Mouse (Mus musculus) limb, embryonic 14.5 days (tissue): ENCODE measurements at regions not wholly inside any gene's neighbourhood (a gene's known extent, or its start where the extent isn't known, plus 50 kb on each side); places are given as distances from the start of the nearest gene placed in this dataset.

ENCODE experiments used
- ATAC-seq: fragments of 200-750 bp; cut with Nextera tagmentation; 2 replicates; pipeline ENCODE4 v1.8.0; 2017; ENCODE audit warnings: low read depth, moderate number of reproducible peaks, moderate TSS enrichment; ENCODE audit not compliant: low FRiP score
- DNase-seq: peaks from one replicate; pipeline ENCODE4 v3.0.0-alpha.2; 2015; ENCODE audit warnings: low spot score
- H3K27ac ChIP-seq: fragments of 300-500 bp; sonication (generic); replicated peaks from 2 replicates; pipeline ENCODE4 v1.5.1; 2014; ENCODE audit warnings: low read depth, mild to moderate bottlenecking, low read length, moderate library complexity, mixed read lengths
- H3K27me3 ChIP-seq: fragments of 300-500 bp; sonication (generic); 2 replicates; pipeline ENCODE4 v1.6.1; 2014; ENCODE audit warnings: low read length, mixed read lengths; ENCODE audit not compliant: control insufficient read depth, insufficient read depth
- H3K36me3 ChIP-seq: fragments of 300-500 bp; sonication (generic); 2 replicates; pipeline ENCODE4 v1.6.1; 2014; ENCODE audit warnings: mild to moderate bottlenecking, low read length, moderate library complexity, mixed read lengths; ENCODE audit not compliant: control insufficient read depth, insufficient read depth
- H3K4me1 ChIP-seq: fragments of 300-500 bp; sonication (generic); 2 replicates; pipeline ENCODE4 v1.6.1; 2014; ENCODE audit warnings: antibody characterized with exemption, low read length, mixed read lengths; ENCODE audit not compliant: control insufficient read depth, insufficient read depth
- H3K4me2 ChIP-seq: fragments of 300-500 bp; sonication (generic); replicated peaks from 2 replicates; pipeline ENCODE4 v1.6.1; 2014; ENCODE audit warnings: low read depth, mild to moderate bottlenecking, low read length, moderate library complexity; ENCODE audit not compliant: severe bottlenecking
- H3K4me3 ChIP-seq: fragments of 300-500 bp; sonication (generic); replicated peaks from 2 replicates; pipeline ENCODE4 v1.5.1; 2014; ENCODE audit warnings: low read length
- H3K9ac ChIP-seq: fragments of 300-500 bp; sonication (generic); 2 replicates; pipeline ENCODE4 v1.6.1; 2014; ENCODE audit warnings: mild to moderate bottlenecking, low read depth, low read length, moderate library complexity; ENCODE audit not compliant: severe bottlenecking
- H3K9me3 ChIP-seq: fragments of 300-500 bp; sonication (generic); 2 replicates; pipeline ENCODE4 v1.6.1; 2016; ENCODE audit warnings: low read length; ENCODE audit not compliant: control insufficient read depth
- POLR2A ChIP-seq: fragments of 200-500 bp; IDR thresholded peaks from 2 replicates; pipeline ENCODE4 v1.8.0; 2012; ENCODE audit warnings: inconsistent platforms, mild to moderate bottlenecking, moderate library complexity, borderline replicate concordance; ENCODE audit not compliant: insufficient read depth, insufficient read length; ENCODE audit errors: extremely low read depth
- WGBS: fragments of 180-500 bp; shearing (Covaris S2); extraction: QIAGEN DNeasy Blood & Tissue Kit; methylation state at CpG from one replicate; pipeline ENCODE4 v1.1.7; 2014; 5-methylcytosine and 5-hydroxymethylcytosine counted together

DNA sequence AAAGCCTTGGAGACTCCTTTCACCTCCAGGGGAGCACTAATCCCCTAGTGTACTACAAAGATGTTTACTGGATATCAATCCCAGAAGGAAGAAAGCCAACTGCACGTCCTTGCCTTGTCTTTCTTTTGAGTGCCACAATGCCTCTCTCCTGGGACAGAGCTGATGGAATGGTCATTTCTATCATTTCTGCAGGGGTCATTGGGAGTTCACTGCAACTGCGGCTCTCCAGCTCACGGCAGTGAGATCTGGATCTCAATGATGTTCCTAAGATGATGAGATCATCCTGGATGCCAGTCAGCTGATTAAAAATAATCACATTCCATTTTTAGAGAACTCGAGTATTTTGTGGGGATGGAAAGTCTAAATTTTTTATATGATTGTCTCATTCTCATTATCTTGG lies 341.1 kb downstream of the Lpin1 start:
- Histone ChIP-seq H3K9ac (no peak overlapping the region), H3K27ac (no peak overlapping the region), H3K27me3 (no peaks in the 10 kb centered on the region), H3K4me1 (no peaks in the 10 kb centered on the region), H3K9me3 (no peaks in the 10 kb centered on the region), H3K4me2 (no peak overlapping the region), H3K4me3 (no peak overlapping the region), H3K36me3 (no peaks in the 10 kb centered on the region)
- DNase-seq (no peak), ATAC-seq (no peak)
- 74% methylated on average over 4 of the region's 4 CpGs for WGBS
- TF ChIP-seq POLR2A = no peak

GRCm38 (mm10) chr12:16268621-16269165 lies 342.1 kb downstream of the Lpin1 start:
- Histone ChIP-seq H3K9ac (no peak overlapping the region), H3K4me1 (no peaks in the 10 kb centered on the region), H3K27ac (no peak overlapping the region), H3K4me2 (no peak overlapping the region), H3K9me3 (no peaks in the 10 kb centered on the region), H3K27me3 (no peaks in the 10 kb centered on the region), H3K4me3 (no peak overlapping the region), H3K36me3 (no peaks in the 10 kb centered on the region)
- WGBS = 80% methylated on average over 8 of the region's 8 CpGs
- TF ChIP-seq POLR2A = no peak
- DNase-seq (no peak), ATAC-seq (no peak)

DNA sequence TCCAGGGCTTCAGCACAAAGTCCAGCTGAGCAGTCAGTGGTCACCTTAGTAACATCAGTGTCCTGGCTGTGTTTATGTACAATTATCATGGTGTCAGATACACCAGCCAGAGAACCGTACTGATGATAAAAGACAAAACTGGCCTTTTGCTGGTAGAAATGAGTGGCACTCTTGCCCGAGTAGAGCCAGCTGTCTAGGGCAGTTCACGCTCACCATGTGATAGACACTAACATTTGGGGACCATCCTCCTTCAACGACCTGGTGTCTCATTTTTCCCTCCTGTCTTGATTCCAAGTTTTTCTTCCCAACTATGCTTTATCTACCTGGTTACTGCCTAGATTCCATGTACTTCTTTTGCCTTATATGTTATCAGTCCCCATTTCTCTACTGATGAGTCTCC lies 349.3 kb downstream of the Lpin1 start:
- H3K9me3 ChIP-seq = no peaks in the 10 kb centered on the region
- H3K4me2 ChIP-seq = no peak overlapping the region
- 84% methylated on average over 4 of the region's 4 CpGs for WGBS
- ATAC-seq (no peak), DNase-seq (no peak)
- H3K4me1 ChIP-seq = no peaks in the 10 kb centered on the region
- H3K4me3 ChIP-seq = no peak overlapping the region
- TF ChIP-seq POLR2A = no peak
- H3K27ac ChIP-seq = no peak overlapping the region
- no peaks in the 10 kb centered on the region for H3K27me3 ChIP-seq
- H3K9ac ChIP-seq = no peak overlapping the region
- H3K36me3 ChIP-seq = no peaks in the 10 kb centered on the region

- WGBS = 64% methylated on average over 8 of the region's 8 CpGs
- DNase-seq = no peak
Observed at GRCm38 (mm10) chr12:16260981-16261380, 349.8 kb downstream of the Lpin1 start.

DNA sequence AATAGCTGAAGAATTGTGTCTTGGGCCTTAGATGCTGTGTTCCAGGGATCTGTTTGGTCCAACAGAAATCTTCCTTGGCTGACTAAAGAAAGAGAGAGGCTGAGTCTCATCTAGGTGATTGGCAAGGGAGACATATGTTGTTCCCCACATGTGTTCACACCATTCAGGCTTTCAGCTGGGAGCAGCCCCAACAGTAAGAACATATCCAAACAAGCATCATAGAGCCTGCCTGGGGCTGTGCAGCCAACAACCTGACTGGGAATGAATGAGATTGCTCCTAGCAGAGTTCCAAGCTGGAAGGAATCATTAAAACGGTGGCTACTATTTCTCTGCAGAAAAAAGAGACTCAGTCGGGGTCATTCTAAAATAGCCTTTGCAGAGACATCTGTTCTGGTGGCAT lies 350.3 kb downstream of the Lpin1 start:
- 73% methylated on average over 2 of the region's 2 CpGs for WGBS
- no peaks in the 10 kb centered on the region for H3K36me3 ChIP-seq
- no peak overlapping the region for H3K27ac ChIP-seq
- no peak for TF ChIP-seq POLR2A
- no peak overlapping the region for H3K4me3 ChIP-seq
- no peaks in the 10 kb centered on the region for H3K9me3 ChIP-seq
- no peaks in the 10 kb centered on the region for H3K4me1 ChIP-seq
- H3K4me2 ChIP-seq = no peak overlapping the region
- DNase-seq = no peak
- no peak overlapping the region for H3K9ac ChIP-seq
- H3K27me3 ChIP-seq = no peaks in the 10 kb centered on the region
- no peak for ATAC-seq

More at GRCm38 (mm10) chr12:16260981-16261380, 349.8 kb downstream of the Lpin1 start:
- Histone ChIP-seq H3K4me2 (no peak overlapping the region), H3K4me3 (no peak overlapping the region), H3K27ac (no peak overlapping the region), H3K9me3 (no peaks in the 10 kb centered on the region), H3K27me3 (no peaks in the 10 kb centered on the region), H3K9ac (no peak overlapping the region), H3K4me1 (no peaks in the 10 kb centered on the region), H3K36me3 (no peaks in the 10 kb centered on the region)
- no peak for ATAC-seq
- TF ChIP-seq POLR2A = no peak

DNA sequence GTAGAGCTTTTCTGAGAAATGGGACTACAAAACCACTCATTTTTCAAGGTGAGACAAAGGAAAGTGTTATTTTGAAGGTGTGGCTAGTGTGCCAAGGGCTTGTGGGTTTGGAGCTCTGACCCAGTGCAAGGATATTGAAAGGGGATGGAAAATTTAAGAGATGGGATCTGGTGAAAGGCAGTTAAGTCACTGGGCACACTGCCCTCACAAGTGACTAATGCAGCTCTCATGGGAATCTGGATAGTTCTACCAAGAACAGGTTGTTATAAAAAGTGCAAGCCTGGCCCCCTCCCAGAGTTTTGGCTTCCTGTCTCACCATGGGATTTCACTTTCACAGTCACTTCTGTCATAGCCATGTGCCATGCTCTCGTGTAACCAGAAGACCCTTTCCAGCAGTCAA lies 360.1 kb downstream of the Lpin1 start:
- 68% methylated on average over 1 of the region's 1 CpGs for WGBS

More for the DNA sequence above, 360.1 kb downstream of the Lpin1 start:
- Histone ChIP-seq H3K4me1 (no peaks in the 10 kb centered on the region), H3K36me3 (no peaks in the 10 kb centered on the region), H3K27me3 (no peaks in the 10 kb centered on the region), H3K4me2 (no peak overlapping the region), H3K27ac (no peak overlapping the region), H3K9ac (no peak overlapping the region), H3K9me3 (no peaks in the 10 kb centered on the region), H3K4me3 (no peak overlapping the region)
- no peak for ATAC-seq
- no peak for DNase-seq
- no peak for TF ChIP-seq POLR2A
